Mouse (Mus musculus) kidney, adult 8-10 months (tissue): Measurements from ENCODE around the gene Nktr.

Source experiments
- DNase-seq, 2 experiments: peaks; one replicate each; pipeline ENCODE4 v3.0.0; 2022

The Nktr gene

DNA sequence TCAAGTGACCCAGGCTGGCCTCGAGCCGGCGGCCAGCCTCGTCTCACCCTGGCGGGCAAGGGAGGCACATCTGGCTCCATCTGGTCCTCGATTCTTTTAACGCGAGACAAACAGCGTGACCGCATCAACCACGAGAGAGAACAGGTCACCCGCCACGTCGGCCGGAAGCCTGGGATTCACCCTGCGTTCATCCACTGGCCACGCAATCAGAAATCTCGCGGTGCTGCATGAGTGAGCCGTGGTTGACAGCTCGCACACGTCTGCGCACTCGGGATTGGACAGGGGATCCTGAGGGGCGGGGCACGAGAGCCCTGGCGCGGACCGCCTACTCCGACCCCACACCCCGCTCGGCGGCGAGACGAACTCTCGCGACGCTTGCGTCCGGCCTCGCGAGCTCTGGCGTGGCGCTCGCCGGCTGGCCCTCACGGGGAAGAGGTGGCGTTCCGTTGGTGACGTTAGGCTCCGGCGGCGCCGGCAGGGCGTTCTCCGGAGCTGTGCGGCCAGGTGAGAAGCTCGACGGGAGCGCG lies at the start of gene Nktr:
Gene Nktr (plus strand): TSS at position 378 of the 527 bp plus-strand sequence.
- DNase-seq, result peak; percentile 97 to 98

DNA sequence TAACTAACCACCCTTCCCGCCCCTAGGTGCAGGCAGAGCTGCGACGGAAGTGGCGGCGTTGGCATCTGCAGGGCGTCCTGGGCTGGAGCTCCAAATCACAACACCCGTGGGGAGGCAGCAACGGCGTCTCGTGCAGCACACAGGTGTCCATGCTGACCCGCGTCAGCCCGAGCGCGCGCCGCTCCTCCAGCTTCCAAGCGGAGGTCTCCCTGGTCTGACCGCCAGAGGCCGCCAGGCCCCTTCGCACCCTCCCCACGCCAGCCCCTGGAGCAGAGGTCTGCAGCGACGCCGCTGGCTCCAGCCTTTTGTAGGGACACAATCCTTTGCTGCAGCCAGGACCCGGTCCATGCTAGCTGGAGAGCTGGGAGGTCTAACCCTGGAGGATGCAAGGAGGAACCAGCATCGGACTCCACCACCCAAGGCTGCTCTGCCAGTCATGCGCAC lies 49.6 kb upstream of the Nktr start:
- peak; percentile 15 to 39 for DNase-seq

DNA sequence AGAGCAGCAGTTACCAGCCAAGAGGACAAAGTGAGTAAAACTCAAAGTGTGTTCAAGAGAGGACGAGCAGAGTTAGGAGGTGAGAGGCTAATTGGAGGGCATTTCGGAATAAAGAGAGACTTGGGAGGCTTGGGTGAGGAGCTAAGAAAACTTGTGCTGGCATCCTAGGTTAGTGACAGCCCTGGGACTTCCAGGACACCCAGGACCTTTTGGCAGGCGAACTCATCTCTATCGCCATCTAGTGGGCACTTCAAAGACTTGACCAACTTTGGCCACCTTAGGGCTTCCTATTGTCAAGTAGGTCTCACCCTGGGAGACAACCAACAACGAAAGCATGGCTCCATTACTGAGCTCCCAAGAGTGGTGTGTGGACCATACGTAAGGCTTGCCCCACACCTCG lies 47.7 kb upstream of the Nktr start:
- peak; percentile 38 to 42 for DNase-seq

DNA sequence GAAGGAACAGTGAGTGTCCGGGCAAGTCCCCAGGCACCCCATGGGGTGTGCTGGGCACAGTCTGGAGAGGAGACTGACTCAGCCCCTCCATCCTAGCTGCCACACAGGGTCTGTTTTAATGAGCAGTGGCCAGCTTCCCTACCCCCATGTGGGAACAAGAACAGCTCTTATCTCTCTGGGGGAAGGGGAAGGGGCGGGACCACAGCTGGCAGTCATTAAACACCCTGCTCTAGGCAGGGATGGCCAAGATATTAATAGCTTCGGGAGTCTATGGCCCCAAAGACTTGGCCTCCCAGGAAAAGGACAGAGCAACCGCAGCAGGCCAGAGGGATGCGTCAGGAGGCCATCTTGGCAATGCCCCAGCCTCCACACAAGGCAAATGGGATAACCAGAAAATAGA lies 46.7 kb upstream of the Nktr start:
- DNase-seq, result peak; percentile 17 to 24

DNA sequence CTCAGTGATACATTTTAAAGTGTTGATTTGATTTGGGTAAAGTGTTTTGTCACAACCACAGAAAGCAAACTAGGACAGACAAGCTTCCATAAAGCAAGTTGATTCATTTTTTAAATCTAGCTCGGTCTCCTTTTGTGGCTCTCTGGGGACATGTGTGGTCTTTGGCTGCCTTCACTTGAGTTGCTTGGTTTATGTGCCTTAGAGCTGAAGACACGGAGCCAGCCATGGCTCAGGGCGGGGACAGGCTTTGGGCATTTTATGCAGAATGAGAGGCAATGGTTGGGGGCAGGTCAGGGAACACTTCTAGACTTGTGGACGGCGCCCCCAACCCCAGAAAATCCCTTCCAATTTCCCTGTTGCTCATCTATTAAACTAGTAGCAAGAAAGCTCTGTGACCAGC lies 45.3 kb upstream of the Nktr start:
- no peak for DNase-seq

DNA sequence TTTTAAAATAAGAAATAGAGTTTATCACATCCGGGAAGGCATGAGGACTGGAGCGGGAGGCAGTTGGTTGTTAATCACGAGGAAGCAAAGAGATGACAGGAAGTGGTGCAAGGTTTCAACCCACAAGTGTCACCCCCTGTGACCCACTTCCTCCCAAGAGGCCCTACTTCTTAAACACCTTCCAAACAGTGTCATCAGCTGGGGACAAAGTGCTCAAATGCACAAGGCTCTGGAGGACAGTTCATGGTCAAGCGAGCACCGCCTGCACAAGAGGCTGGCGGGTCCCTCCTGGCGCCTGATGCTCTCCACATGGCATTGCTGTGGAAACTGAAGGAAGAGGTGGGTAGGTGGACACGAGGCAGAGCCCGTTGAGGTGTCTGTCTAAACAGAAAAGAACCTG lies 44.0 kb upstream of the Nktr start:
- DNase-seq, result peak; percentile 17 to 23

DNA sequence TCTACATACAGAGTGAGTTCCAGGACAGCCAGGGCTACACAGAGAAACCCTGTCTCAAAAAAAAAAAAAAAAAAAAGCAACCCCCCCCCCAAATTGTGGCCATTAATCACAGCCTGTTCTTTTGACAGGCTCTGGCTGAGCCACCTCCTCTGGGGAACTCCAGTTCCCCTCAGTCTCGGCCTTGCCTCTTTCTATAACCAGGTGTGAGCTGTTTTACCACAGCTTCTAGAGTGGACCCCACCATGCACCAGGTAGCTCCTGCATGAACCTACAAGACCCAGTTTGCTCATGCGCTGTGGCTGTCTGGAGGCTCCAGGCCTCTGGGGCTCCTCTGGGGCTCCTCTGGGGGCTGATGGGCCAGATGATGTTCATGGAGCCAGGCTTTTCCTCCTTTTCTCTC lies 43.4 kb upstream of the Nktr start:
- no peak for DNase-seq

DNA sequence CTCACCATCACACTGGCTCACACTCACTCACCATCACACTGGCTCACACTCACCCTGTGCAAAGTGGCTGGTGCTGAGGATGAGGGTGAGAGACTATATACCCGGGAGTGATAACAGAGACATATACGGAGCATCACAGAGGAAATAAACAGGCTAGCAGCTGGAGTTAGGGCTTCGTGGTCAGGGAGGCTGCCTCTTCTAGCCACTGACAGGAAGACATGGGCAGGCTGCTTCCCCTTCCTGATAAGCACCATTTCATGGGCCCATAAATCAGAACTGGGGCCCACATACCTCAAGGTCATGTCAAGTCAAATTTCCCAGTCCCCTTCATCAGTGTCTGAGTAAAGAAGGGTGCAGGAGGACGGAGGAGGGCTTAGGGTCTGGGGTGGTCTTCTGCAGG lies 41.9 kb upstream of the Nktr start:
- DNase-seq, result no peak

DNA sequence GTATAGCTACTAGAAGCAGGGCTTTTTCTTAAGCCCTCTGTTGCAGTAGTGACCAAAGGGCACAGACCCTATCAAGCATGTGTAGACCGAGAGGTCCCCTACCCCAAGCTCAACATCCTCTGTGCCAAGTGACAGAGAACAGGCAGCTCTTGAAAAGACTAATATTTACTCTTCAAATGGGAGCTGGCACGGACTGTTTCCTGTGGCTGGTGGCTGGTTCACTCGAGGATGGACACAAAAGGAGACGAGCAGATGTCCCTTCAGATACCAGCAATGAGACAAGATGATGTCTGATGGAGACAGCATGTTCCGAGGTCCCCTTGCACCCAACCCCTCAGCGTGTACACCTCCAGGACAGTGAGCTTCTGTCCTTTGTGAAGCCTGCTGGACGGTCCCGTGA lies 41.5 kb upstream of the Nktr start:
- no peak for DNase-seq

DNA sequence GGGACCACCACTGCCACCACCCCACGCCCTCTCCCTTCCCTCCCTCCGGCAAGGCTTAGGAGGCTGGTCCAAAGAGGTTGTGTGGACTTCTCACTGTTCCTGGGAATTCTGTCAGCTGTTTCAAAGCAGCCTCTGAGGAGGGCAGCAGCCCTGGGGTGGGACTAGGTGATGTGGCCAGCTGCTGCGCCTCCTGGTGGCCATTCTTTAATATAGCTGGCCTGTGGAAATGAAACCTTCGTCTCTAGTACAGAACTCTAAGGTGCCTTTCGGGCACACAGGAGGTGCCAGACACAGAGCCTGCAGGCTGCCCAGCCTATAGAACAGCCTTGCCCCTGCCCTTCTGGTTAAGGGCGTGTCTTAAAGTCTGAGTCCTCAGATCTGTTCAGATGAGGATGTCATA lies 39.4 kb upstream of the Nktr start:
- DNase-seq, result no peak

DNA sequence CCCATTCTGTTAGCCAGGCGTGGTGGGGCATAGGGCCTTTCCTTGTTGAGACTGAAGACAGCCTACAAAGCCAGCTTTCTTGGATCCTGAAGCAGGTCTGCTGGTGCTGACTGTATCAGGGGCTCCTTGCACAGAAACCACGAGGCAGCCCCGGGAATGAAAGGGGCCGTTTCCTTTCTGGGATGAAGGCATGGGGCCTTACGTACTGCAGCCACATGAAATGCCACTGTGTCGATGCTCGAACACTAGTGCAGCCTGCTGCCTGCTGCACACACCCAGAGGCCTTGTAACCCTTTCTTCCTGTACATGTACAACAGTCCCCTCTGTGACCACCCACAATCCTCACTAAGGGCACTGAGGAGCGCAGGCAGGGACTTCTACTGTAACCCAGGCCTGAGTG lies 37.8 kb upstream of the Nktr start:
- no peak for DNase-seq

DNA sequence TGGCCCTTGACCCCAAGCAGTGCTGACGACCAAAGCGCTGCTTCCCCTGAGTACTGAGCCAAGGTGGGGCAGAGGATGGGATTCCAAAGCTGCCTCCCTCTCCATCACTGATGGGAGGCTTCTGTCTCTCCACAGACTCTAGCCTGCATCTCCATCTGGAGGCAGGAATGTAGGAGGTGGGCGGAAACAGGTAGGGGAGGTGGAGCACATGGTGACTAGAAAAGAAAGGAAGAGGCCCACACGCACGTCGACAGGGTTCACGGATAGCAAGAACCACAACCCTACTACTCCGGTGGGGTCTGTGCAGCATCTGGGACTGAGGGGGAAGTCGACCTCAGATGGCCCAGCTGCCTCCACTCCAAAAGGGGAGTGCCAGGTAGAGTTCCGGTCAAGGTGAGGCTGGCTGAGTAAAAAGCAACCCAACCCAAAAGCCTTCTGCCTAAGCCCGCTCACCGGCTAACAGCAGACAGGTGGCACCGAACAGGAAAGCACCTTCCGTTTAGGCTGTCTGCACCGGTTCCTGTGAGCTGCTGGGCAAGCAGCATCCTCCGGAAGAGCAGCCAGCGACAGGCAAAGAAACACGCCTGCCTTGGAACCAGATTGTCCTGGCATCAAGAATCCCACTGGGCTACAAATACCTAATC lies 36.8 kb upstream of the Nktr start:
- no peak for DNase-seq

DNA sequence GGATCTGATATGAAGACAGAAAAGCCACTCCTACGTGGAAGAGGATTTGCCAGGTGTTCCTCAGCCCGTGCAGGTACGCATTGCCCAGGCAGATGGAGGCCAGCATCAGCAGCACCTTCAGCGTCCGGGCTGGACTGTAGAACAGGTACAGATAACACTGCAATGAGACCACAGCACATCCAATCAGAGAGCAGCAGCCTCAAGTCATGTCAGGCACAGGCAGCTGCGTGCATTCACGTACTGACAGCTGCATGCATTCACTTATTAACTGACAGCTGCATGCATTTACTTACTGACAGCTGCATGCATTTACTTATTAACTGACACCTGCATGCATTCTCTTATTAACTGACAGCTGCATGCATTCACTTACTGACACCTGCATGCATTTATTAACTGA lies 34.3 kb upstream of the Nktr start:
- DNase-seq, result no peak

DNA sequence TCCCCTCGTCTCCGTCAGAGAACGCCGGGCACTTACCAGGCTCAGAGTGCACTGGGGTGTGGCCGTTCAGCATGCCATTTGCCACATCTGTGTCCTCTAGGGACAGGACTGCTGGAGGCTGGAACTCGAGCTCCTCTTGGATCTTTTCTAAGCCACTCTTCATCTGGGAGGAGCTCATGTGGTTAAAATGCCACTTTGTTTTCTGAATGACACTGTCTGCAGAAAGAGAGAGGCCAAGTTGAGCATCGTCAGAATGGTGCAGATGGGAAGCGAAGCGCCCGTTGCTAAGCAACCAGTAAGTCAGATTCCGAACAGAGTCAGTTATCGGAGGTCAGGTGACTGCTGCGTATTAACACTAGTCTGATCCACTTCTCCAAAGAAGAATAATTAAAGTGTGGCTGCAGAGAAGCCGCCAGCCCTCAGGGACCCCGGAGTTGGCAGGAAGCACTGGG lies 28.7 kb upstream of the Nktr start:
- DNase-seq, result no peak

DNA sequence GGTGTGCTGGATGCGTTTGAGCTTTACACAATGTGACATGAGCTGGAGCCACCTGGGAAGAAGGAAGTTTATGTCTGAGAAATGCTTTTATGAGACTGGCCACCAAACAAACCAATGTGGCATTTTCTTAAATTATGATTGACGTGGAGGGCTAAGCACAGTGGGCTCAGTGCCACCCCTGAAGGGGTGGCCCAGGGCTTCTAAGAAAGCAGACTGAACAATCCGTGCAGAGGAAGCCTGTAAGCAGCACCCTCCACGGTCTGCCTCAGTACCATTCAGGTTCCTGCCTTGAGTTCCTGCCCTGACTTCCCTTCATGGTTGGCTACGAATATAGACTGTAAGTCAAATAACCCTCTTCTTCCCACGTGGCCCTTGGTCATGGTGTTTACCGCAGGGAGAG lies 28.2 kb upstream of the Nktr start:
- DNase-seq, result no peak

DNA sequence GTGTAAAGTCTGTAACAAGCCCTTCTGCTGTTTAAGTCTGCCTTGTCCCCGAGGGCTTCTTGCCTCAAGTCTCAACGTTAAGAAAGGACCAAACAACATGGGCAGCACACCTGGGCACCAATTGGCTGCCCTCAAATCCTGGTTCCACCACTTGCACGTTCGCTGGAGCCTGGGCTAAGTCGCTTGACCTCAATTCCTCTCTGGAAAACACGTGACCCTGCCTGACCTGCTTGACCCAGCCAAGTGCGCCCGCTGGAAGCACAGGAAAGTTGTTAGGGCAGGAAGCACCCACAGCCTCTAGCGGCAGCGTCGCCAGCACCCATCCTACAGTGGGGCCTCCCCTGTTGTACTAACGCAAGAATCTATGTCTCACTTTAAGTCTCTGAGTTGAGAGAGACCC lies 24.2 kb upstream of the Nktr start:
- no peak for DNase-seq

DNA sequence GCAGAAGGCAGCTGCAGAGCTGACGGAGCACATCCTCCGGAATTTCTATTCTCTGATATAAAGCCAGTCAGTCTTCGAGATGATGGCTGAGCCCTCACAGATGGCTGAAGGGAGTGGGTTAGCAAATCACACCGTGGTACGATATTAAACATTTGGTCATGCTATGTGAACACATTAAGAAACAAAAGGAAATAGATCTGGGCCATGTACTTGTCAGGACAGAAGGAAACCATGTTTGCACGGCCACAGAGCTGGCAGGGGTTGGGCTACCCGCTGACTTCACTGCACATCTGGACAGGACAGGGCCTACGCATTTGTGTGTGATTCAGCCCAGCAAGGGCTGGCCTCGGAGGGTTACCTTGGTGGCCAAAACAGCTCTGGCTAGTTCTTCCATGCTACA lies 22.3 kb upstream of the Nktr start:
- DNase-seq, result no peak

DNA sequence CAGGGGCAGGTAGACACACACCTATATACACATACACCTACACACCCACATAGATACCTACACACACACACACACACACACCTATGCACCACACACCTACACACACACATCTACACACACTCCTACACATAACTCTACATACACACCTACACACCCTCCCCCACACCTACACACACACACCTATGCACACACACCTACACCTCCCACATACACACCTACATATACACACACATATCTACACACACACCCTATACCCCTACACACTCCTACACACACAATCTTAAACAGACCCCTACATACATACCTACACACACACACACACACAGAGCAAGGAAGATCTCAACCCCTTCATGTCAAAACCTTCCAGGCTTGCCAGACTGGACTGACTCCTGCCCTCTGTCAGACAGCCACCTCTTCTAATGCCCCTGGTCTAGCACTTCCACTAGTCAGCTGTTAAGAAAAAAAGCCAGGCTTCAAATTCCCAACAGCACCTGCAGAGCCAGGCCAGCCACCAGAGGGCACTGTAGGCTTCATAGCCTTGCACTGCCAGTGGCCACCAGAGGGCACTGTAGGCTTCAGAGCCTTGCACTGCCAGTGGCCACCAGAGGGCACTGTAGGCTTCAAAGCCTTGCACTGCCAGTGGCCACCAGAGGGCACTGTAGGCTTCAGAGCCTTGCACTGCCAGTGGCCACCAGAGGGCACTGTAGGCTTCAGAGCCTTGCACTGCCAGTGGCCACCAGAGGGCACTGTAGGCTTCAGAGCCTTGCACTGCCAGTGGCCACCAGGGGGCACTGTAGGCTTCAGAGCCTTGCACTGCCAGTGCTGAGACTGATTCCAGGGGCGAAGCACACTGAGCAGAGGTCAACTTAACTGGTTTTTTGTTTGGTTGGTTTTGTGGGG lies 21.6 kb upstream of the Nktr start:
- peak in 1 of 2 experiments; percentile 78 for DNase-seq

DNA sequence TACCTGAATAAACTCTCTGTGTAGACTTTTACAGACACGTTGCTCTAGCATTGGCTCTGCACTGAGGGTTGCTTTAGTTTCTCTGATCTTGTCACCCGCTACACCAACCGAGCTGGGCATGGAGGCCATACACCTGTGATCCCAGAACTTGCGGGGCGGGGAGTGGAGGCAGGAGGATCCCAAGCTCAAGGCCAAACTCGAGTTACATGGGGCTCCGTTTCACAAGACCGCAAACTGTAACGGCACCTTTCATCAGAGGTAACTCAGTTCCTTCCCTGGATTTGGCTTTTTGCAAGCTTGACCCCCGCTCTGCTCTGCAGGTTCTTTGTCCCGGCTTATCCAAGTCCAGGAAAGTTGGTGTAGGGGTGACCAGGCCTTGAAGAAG lies 14.7 kb upstream of the Nktr start:
- DNase-seq, result no peak

DNA sequence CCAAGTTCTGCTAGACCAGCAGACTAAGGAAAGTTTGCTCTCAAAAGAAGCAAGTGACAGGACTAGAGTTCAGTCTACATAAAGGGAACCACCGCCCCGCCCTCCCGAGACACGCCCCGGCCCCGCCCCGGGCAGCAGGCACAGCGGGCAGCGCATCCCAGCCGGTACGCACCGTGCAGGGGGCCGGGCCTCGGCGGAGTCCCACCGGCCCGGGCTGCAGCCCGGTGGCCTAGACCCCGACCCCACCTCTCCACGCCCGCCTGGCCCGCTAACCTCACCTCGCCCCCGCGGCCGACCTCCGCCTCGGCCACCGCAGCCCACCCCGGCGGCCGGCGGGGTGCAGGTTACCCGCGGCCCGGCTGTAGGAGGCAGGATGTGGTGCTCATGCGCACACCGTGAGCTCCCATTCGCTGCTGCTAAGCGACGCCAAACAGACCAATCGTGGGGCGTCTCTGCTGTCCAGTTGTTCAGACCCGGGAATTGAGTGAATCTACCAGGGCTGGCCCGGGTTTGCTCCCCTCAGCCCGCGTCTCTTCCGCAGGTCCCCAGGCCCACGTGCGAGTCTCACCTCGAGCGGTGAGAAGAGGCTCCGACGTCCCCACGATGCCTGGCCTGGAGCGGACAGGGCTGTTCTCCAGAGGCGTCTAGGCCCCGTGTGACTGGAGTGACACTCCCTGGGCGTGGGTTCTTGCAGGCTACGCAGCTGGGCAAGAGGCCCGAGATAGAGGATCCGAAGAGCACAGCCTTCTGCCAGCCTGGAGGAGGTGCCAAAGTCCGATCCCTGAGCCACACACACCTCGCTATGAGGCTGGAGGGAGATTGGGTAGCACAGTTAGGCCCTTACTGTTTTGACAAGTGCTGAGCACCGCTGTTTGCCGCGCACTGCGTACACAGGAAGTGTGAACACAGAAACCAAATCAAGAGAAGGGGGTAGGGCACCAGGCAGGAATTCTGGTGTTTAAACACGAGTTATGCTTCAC lies 14.0 kb upstream of the Nktr start, which contains the start of gene Sec22c:
Gene Sec22c (minus strand): TSS at position 845 of the 980 bp plus-strand sequence.
- DNase-seq, result peak; percentile 91 to 92

DNA sequence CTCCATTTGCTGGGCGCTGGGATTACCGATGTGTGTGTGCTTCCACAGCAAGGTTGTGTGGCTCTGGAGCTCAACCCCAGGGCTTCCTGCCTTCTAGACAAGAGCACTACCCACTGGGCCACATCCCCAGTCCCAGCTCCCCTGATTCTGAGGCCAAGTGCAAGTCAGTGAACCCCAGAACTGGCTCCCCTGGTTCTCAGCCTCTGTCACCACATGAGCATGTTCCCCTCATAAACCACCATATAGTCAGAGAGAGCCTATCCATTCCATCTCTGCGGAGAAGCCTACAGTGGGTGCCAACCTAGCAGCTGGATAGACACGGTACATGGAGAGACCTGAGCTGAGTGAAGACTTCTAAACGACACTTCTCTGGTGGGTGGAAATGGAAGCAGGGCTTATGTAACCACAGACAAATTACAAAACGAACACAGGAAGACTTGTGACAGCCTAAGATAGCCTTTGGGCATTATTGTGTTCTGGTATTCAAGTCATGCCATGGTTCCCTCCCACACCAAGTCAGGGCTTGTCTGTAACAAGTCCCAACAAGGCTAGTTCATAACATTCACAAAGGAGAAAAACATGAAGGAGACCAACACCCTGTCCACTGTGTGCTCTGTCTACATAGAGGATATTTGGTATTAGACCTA lies 12.8 kb upstream of the Nktr start:
- no peak for DNase-seq

DNA sequence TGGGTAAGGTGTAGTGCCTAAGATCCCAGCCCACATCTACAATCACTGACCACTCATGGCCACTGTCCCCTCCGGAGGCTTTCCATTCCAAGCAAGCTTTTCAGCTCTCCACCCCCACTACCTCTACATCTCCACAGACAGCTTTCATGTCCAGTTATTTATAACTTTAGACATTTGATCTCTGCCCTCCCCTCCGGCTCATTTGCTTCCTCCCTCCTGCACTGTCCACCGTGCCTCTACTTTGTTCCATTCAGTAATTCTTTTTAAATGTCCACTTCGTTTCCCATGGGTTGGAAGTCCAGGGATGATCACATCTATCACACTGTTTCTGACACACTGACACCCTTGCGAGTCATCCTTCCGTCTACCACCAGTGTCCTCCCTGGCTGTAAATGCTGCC lies 11.2 kb upstream of the Nktr start:
- no peak for DNase-seq
